In genomic region chr19:48206861-48207730, GRCm38 (mm10) we compare ENCODE assay signal across 8 mouse cellular contexts. TPM values are rescaled to one million over a fixed set of nuclear protein-coding genes. Genes with fewer than 3 reads are reported as not detected.
DNase-seq lines count a peak whose midpoint lies in the region; ATAC-seq lines count a peak whose summit lies in the region.

No protein-coding gene starts in this region.

- H3K27me3 ChIP-seq in heart, embryonic 12.5 days (replicated peaks): peaks cover 75% of the 10 kb centered on the region
- peaks cover 23% of the 10 kb centered on the region; the same call in 1 of the 2 replicates for H3K27me3 ChIP-seq in forebrain, embryonic 15.5 days
- peaks cover 24% of the 10 kb centered on the region for H3K27me3 ChIP-seq in midbrain, embryonic 11.5 days (ENCODE audit: control insufficient read depth, insufficient read depth, low read length)

- DNase-seq in heart, adult 18-20 months: no peak
- DNase-seq in ZHBTc4 (ENCODE audit: low read depth, low spot score): peak; percentile 13
- peak; percentile 93 for DNase-seq in midbrain, embryonic 11.5 days (ENCODE audit: low spot score, missing footprints)
- DNase-seq in Muller cell, postnatal 12 days (ENCODE audit: inconsistent ontology term): no peak
- no peak for DNase-seq in gastrocnemius, adult 18-20 months (ENCODE audit: low spot score)

- H3K9ac ChIP-seq in heart, embryonic 12.5 days: peak overlapping the region; percentile 65; the same call in 1 of the 2 replicates
- peak overlapping the region; percentile 61 for H3K9ac ChIP-seq in forebrain, embryonic 15.5 days (replicated peaks)
- H3K9ac ChIP-seq in midbrain, embryonic 11.5 days (ENCODE audit: low read length): peak overlapping the region; percentile 68

- H3K27ac ChIP-seq in heart, embryonic 12.5 days (ENCODE audit: poor library complexity, severe bottlenecking): no peak overlapping the region
- no peak overlapping the region; the same call in 1 of the 2 replicates for H3K27ac ChIP-seq in forebrain, embryonic 15.5 days (replicated peaks)
- H3K27ac ChIP-seq in midbrain, embryonic 11.5 days (ENCODE audit: low read depth, low read length): no peak overlapping the region

- peak overlapping the region; percentile 60 for H3K4me3 ChIP-seq in heart, embryonic 12.5 days
- H3K4me3 ChIP-seq in forebrain, embryonic 15.5 days: peak overlapping the region; percentile 51
- peak overlapping the region; percentile 59 for H3K4me3 ChIP-seq in midbrain, embryonic 11.5 days (ENCODE audit: low read depth, low read length)

- no peaks in the 10 kb centered on the region for H3K36me3 ChIP-seq in heart, embryonic 12.5 days
- H3K36me3 ChIP-seq in forebrain, embryonic 15.5 days: no peaks in the 10 kb centered on the region
- H3K36me3 ChIP-seq in midbrain, embryonic 11.5 days (ENCODE audit: control insufficient read depth, insufficient read depth, low read length): no peaks in the 10 kb centered on the region

- H3K4me1 ChIP-seq in heart, embryonic 12.5 days (replicated peaks): peaks cover 24% of the 10 kb centered on the region
- H3K4me1 ChIP-seq in forebrain, embryonic 15.5 days: peaks cover 41% of the 10 kb centered on the region
- peaks cover 18% of the 10 kb centered on the region for H3K4me1 ChIP-seq in midbrain, embryonic 11.5 days (ENCODE audit: control insufficient read depth, insufficient read depth, low read length)

- WGBS in heart, embryonic 12.5 days: 3% methylated on average over 20 of the region's 21 CpGs
- WGBS in forebrain, embryonic 15.5 days: 1% methylated on average over 21 of the region's 21 CpGs
- WGBS in midbrain, embryonic 11.5 days: 3% methylated on average over 21 of the region's 21 CpGs

- peaks cover 2% of the 10 kb centered on the region; the same call in 1 of the 2 replicates for H3K9me3 ChIP-seq in heart, embryonic 12.5 days (replicated peaks)
- H3K9me3 ChIP-seq in forebrain, embryonic 15.5 days: no peaks in the 10 kb centered on the region
- H3K9me3 ChIP-seq in midbrain, embryonic 11.5 days (ENCODE audit: control insufficient read depth, low read length): peaks cover 2% of the 10 kb centered on the region; the same call in 1 of the 2 replicates

- ATAC-seq in heart, embryonic 12.5 days (ENCODE audit: insufficient number of reproducible peaks, low FRiP score): no peak
- ATAC-seq in forebrain, embryonic 15.5 days (replicated peaks): no peak
- 0 out of 2 replicates have a peak, but pooled peaks have one; percentile 2 for ATAC-seq in midbrain, embryonic 11.5 days (ENCODE audit: low FRiP score)
- no peak for ATAC-seq in activated CD4-positive, CD25-positive, alpha-beta regulatory T cell, adult 4 months

- peak overlapping the region; percentile 100 for H3K4me2 ChIP-seq in heart, embryonic 12.5 days
- peak overlapping the region; percentile 100 for H3K4me2 ChIP-seq in forebrain, embryonic 15.5 days (replicated peaks)
- peak overlapping the region; percentile 96 for H3K4me2 ChIP-seq in midbrain, embryonic 11.5 days

RNA-seq across cellular contexts. Expression of gene Sorcs3, which starts 1.3 kb away (rescaled TPM):
- 0.46 TPM in 2 replicates for polyA plus RNA-seq in heart, embryonic 12.5 days (2016; fragmentation: Nextera tagmentation; extraction: Ambion mirVana)
- not detected for total RNA-seq in heart, adult 18-20 months (2021)
- polyA plus RNA-seq in forebrain, embryonic 15.5 days (2015; fragmentation: Nextera tagmentation; extraction: Ambion mirVana): 6.7 and 7.2 TPM in 2 replicates
- 3.1 and 3.7 TPM in 2 replicates for polyA plus RNA-seq in midbrain, embryonic 11.5 days (2014; fragmentation: Nextera tagmentation; extraction: Ambion mirVana)
- not detected for polyA plus RNA-seq in activated CD4-positive, CD25-positive, alpha-beta regulatory T cell, adult 4 months (2017; shearing (Covaris generic))
- total RNA-seq in gastrocnemius, adult 18-20 months (2021): not detected

Comparison
In these comparisons a context has a peak if more than half of its experiments do, and no peak if none do; other contexts are left out.
1. DNase-seq: peak in ZHBTc4 (single experiment) and midbrain, embryonic 11.5 days (single experiment); none in heart, adult 18-20 months (0 of 2), Muller cell, postnatal 12 days (single experiment) and gastrocnemius, adult 18-20 months (single experiment).
2. Peak in every context shown above with its lines, with median percentiles within 50 percentile points of each other: H3K4me2 ChIP-seq, H3K4me3 ChIP-seq and H3K9ac ChIP-seq.